Mouse (Mus musculus): ENCODE results near the gene Stam2.

DNA sequence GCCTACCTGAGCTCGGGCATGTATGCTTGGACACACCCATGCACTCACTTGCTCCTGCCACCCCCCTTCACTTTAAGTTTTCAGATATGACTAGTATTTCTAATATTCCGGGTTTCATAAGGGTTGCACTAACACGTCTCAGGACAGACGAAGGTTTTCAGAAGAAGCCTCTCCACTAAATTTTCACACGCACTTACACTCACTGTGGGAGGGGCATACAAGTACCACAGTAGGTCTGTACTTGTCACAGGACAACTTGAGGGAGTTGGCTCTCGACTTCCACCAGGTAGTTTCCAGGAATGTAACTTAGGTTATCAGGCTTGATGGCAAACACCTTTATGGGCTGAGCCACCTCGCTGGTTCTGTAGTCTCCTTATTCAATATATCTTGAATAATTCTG is 8.4 kb downstream of the Stam2 start:
- TF ChIP-seq CTCF (IDR thresholded peaks at IDR 0.05; ENCODE audit: insufficient read depth, low read length) (no peak), POLR2A (IDR thresholded peaks at IDR 0.05; ENCODE audit: borderline replicate concordance, extremely low read depth, low read depth, low read length) (no peak)

Measured in lung, adult 2 months (tissue).